Comparison of ENCODE assay signal across 19 mouse cellular contexts in genomic region chr5:125230463-125230862, GRCm38 (mm10).
"Had no signal": no experiment of that assay in that cellular context is flagged by ENCODE, and none has a peak within 500 bp of the region (broad histone marks: within the 10 kb centered on the region; RNA-seq: fewer than 3 reads in every experiment).

No protein-coding gene starts in this region.

- H3K9me3 ChIP-seq: lung, embryonic 15.5 days; midbrain, embryonic 15.5 days; neural tube, embryonic 13.5 days; stomach, embryonic 15.5 days had no signal

- H3K4me1 ChIP-seq: liver, embryonic 15.5 days had no signal

- H3K27ac ChIP-seq: liver, embryonic 13.5 days; liver, embryonic 15.5 days; lung, embryonic 15.5 days; macrophage; midbrain, embryonic 12.5 days; midbrain, embryonic 15.5 days; neural tube, embryonic 13.5 days; neural tube, embryonic 15.5 days; stomach, embryonic 15.5 days; stomach, postnatal 0 days had no signal

- H3K4me2 ChIP-seq: liver, embryonic 13.5 days; liver, embryonic 15.5 days; lung, embryonic 15.5 days; midbrain, embryonic 12.5 days; midbrain, embryonic 15.5 days; neural tube, embryonic 13.5 days; neural tube, embryonic 15.5 days; stomach, embryonic 15.5 days had no signal

- H3K4me3 ChIP-seq: liver, embryonic 13.5 days; liver, embryonic 15.5 days; lung, embryonic 15.5 days; midbrain, embryonic 12.5 days; midbrain, embryonic 15.5 days; neural tube, embryonic 13.5 days; neural tube, embryonic 15.5 days; stomach, embryonic 15.5 days had no signal

- H3K9ac ChIP-seq: liver, embryonic 13.5 days; liver, embryonic 15.5 days; liver, postnatal 0 days; lung, embryonic 15.5 days; midbrain, embryonic 12.5 days; midbrain, embryonic 15.5 days; neural tube, embryonic 13.5 days; neural tube, embryonic 15.5 days; stomach, embryonic 15.5 days had no signal

- H3K36me3 ChIP-seq: liver, embryonic 13.5 days; liver, embryonic 15.5 days; lung, embryonic 15.5 days; midbrain, embryonic 12.5 days; midbrain, embryonic 15.5 days; neural tube, embryonic 13.5 days; neural tube, embryonic 15.5 days; stomach, embryonic 15.5 days had no signal

- H3K27me3 ChIP-seq: liver, embryonic 13.5 days; liver, embryonic 15.5 days; lung, embryonic 15.5 days; midbrain, embryonic 12.5 days; midbrain, embryonic 15.5 days; neural tube, embryonic 13.5 days; neural tube, embryonic 15.5 days; stomach, embryonic 15.5 days had no signal

- DNase-seq: liver, embryonic 13.5 days; liver, postnatal 0 days; lung, adult 2 months; lung, postnatal 14 days; lung, postnatal 36 days; right cerebral cortex, postnatal 14 days; thymus, adult 2 months; thymus, postnatal 25 days; thymus, postnatal 4 days had no signal

- ATAC-seq: liver, postnatal 0 days; lung, postnatal 0 days; midbrain, embryonic 15.5 days had no signal
